Mouse (Mus musculus) cerebral cortex, adult 2 months (tissue): ENCODE measurements around the gene Cdkn2d.

Source experiments
- WGBS: fragments of 180-500 bp; shearing (Covaris S2); methylation state at CpG from one replicate; pipeline ENCODE4 v1.1.7; 2018; 5-methylcytosine and 5-hydroxymethylcytosine counted together

The Cdkn2d gene

DNA sequence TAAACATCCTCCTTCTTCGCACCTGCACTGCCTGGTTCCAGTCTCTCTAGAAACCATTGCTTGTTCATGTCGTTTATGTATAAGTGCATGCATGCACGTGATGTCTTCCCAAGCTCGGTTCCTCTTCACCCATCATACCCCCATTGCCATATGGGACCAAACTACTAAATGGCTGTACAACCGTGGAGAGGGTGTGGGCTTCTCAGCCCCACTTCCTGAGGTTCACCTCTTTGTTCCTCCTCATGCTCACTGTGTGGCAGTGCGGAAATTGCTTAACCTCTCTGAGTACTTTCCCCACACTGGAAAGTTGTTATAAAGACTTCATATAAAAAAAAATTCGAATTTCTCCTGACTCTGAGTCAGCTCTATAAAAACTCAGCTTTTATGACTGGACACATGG lies 25.5 kb upstream of the Cdkn2d start:
- 80% methylated on average over 7 of the region's 7 CpGs for WGBS

GRCm38 (mm10) chr9:21315421-21315820 lies 24.2 kb upstream of the Cdkn2d start:
- WGBS = 64% methylated on average over 5 of the region's 5 CpGs

GRCm38 (mm10) chr9:21314367-21315140 lies 23.3 kb upstream of the Cdkn2d start:
- 95% methylated on average over 9 of the region's 9 CpGs for WGBS

DNA sequence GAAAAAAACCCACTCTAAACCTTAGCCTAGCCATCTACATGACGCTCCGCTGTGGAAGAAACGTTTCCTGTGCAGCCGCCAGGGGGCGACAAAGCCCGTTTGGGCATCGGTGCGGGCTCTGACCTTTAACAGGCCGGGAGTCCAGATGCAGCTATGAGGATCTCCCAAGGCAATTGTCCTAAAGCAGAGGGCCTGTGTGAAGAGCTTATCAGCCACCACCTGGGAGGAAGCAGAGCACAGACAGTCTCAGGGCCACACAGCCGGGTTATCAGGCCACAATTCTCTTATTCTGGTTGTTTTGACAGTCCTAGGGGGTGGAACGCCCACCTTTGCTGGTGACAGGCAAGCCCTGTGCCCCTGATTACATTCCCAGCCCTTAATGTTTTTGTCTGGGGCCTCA lies 22.2 kb upstream of the Cdkn2d start:
- WGBS = 11% methylated on average over 11 of the region's 11 CpGs

GRCm38 (mm10) chr9:21312134-21312533 lies 20.9 kb upstream of the Cdkn2d start, which contains the start of gene Ap1m2:
TSS of gene Ap1m2 (minus strand) at chr9:21312337.
- WGBS = 18% methylated on average over 34 of the region's 35 CpGs

DNA sequence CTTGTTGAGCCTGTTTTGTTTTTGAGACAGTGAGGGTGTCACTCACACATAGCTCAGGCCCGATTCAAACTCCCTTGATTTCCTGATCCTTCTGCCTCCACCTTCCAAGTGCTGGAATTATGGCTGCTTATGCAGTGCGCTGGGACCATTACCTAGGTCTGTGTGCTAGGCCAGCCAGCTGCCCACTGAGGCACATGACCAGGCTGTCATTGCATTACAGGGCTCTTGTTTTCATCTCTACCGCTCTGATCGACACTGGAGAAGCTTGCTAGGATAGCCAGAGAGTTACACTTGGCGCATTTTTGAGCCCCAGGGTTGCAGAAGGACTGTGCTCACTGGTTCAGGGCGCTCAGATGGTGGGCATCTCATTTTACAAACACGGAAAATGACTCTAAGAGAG lies 20.5 kb upstream of the Cdkn2d start:
- 49% methylated on average over 7 of the region's 7 CpGs for WGBS

GRCm38 (mm10) chr9:21309150-21309741 lies 18.0 kb upstream of the Cdkn2d start:
- 66% methylated on average over 15 of the region's 15 CpGs for WGBS

GRCm38 (mm10) chr9:21305065-21305464 lies 13.9 kb upstream of the Cdkn2d start:
- 91% methylated on average over 7 of the region's 7 CpGs for WGBS

GRCm38 (mm10) chr9:21299014-21299413 lies 7.8 kb upstream of the Cdkn2d start:
- WGBS = 91% methylated on average over 10 of the region's 10 CpGs

DNA sequence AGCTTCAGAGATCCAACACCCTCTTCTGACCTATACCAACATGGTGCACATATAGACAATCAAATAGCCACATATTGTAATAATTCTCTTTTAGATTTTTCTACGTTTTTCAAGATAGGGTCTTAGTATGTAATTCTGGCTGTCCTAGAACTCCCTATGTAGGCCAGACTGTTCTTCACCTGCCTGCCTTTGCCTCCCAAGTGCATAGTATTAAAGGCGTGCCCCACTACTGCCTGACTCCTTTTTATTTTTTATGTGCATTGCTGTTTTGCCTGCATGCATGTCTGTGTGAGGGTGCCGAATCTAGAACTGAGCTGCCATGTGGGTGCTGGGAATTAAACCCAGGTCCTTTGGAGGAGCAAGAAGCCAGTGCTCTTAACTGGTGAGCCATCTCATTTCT lies 1.1 kb upstream of the Cdkn2d start:
- WGBS = 95% methylated on average over 3 of the region's 3 CpGs

DNA sequence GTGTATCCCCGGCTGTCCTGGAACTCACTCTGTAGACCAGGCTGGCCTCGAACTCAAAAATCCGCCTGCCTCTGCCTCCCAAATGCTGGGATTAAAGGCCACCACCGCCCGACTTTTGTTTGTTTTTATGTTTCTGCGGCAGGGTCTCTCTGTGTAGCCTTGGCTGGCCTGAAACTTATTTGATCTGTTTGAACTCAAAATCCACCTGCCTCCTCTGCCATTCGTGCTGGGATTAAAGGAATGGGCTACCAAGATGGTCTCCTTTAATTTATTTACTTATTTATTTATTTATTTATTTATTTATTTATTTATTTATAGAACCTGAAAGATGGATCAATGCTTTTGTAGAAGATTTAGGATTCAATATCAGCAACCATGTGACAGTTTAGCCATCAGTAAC lies 661 bp upstream of the Cdkn2d start:
- WGBS = 14% methylated on average over 7 of the region's 7 CpGs

GRCm38 (mm10) chr9:21290589-21290988 lies 618 bp downstream of the Cdkn2d start:
- under 1% methylated on average over 20 of the region's 20 CpGs for WGBS

- 76% methylated on average over 2 of the region's 2 CpGs for WGBS
Observed at GRCm38 (mm10) chr9:21289337-21289671, 1.9 kb downstream of the Cdkn2d start.

GRCm38 (mm10) chr9:21288404-21289336 lies 2.5 kb downstream of the Cdkn2d start:
- WGBS = 71% methylated on average over 13 of the region's 13 CpGs

GRCm38 (mm10) chr9:21287571-21288402 lies 3.4 kb downstream of the Cdkn2d start, which contains the start of gene Kri1:
TSS of gene Kri1 (minus strand) at chr9:21287969.
- under 1% methylated on average over 59 of the region's 59 CpGs for WGBS

DNA sequence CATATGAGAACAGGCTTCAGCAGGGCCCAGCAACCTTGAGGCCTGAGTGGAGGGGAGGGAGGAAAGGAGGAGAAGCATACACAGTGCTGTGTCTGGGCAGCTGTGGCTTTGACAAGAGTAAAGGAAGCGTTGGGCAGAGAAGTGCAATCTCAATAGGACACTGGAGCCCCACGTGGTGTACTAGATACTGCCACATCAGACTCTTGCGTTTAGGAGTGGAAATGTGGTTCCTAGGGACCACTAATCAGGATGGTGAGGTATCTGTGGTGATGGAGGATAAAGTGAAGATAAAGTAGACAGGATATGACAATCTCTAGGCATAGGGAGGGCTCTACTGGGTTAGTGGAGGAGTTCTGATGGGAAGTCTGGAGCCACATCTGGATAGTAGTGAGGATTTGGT lies 4.5 kb downstream of the Cdkn2d start:
- 41% methylated on average over 3 of the region's 3 CpGs for WGBS

DNA sequence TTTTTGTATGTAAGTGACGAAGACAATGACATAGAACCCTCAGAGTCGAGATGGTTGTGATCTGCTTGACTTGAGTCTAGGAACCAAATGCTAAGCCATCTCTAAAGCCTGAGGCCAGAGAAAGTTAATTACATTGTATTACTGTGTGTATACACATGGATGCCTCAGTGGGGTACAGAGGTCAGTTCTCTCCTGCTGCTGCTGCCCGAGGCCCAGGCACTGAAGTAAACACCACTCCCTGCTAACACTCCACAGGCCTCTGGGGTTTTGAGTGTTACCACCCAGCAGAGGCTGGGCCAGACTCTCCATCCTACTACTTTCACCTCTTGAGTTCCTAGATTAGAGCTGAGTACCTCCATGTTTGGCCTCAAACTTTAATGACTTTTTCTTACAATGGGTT lies 7.2 kb downstream of the Cdkn2d start:
- 86% methylated on average over 3 of the region's 3 CpGs for whole genome bisulfite sequencing

GRCm38 (mm10) chr9:21283591-21283990 lies 7.6 kb downstream of the Cdkn2d start:
- WGBS = 89% methylated on average over 5 of the region's 5 CpGs

DNA sequence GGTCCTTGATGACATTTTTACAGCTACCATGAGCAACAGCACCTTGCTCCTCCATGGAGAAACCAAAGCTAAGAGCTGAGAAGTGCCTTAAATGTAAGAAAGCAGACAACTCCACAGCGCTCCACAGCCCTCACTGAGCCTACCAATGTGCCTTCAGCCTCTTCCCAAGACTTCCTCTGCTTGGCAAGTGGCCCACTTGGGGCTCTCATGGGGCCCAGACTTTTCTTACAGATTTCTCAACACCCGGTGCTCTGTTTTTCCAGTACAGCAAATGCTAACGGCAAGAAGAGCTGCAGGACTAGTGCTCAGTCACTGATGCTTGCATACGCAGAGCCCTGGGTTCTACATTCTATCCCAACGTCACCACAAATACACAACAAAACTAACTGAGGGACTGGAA lies 13.4 kb downstream of the Cdkn2d start:
- 91% methylated on average over 5 of the region's 5 CpGs for WGBS

- WGBS = 78% methylated on average over 8 of the region's 8 CpGs
Observed at GRCm38 (mm10) chr9:21276307-21276706, 14.9 kb downstream of the Cdkn2d start.

DNA sequence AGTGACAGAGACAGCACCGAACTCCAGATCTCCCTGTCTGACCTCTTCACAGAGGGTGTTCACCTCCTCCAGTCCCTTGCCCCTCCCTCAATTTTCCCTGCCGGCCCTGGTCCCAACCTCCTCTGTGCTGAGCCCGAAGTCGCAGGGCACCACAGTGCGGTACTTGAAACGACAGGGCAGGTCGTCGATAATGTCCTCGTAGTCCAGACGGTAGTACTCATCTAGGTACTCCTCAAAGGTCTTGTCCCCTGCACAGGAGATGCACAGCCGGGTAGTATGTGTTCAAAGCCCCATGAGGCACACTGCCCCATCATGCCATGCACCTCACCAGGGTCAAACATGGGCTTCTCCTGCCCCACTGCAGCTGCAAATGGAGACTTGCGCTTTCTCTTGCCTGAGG lies 15.5 kb downstream of the Cdkn2d start:
- 88% methylated on average over 12 of the region's 12 CpGs for WGBS
